Mouse (Mus musculus): ENCODE measurements around the gene Rasgef1b.

DNA sequence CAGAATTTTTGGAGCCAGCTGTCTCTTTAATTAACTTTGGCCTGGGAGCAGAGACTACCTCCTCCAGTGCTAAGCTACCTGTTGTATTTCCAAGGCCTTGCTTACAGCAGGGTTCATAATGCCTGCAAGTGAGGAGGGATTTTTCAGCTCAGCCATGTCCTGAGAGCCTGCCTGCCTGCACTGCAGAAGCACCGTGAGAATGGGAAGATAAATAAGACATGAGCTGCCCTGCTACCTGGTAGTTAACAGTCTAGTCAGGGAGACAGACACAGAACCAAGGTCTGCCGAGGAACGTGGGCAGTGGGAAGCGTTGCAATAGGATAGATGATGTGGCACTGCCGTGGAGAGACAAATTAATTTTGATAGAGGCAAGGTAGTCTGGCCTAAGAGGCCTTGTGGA is 277.4 kb downstream of the Rasgef1b start:
- no peak for TF ChIP-seq POLR2A (IDR thresholded peaks at IDR 0.05; ENCODE audit: low read depth, low read length)
- no peak for TF ChIP-seq CTCF (conservative IDR thresholded peaks at IDR 0.05; ENCODE audit: insufficient read depth, insufficient read length, low read depth, low read length)
